Mouse (Mus musculus) stomach, postnatal 0 days (tissue): ENCODE results near the gene Arpp21.

ENCODE experiments used
- CTCF ChIP-seq: IDR thresholded peaks from 2 replicates; pipeline ENCODE4 v1.5.1; 2016; ENCODE audit warnings: antibody characterized with exemption, low read depth, mild to moderate bottlenecking, moderate library complexity
- EP300 ChIP-seq: optimal IDR thresholded peaks from 2 replicates; pipeline ENCODE3; 2016; ENCODE audit warnings: antibody characterized with exemption

DNA sequence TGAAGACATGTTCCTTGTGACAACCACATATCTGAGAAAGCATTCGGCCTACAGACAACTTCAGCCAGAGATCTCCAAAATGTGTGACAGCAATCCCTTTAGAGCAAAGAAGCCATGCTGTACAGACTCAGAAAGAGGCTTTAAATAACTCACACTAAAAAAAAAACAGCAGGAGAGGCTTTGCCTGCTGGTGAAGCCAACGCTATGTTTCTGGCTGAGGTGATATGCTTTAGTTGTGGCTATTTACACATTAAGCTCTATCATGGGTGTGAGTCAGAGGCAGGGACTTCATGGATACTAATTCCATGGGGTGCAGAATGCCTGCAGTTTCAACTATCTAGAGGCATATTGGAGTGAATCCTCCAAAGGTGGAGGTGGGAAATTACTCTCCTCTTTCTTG is 140.5 kb downstream of the Arpp21 start:
- TF ChIP-seq EP300 (no peak), CTCF (no peak)
